Mouse (Mus musculus): ENCODE data around the gene Scn8a. TPM values are rescaled to one million over a fixed set of nuclear protein-coding genes. Genes with fewer than 3 reads are reported as not detected.

The Scn8a gene
- polyA plus RNA-seq, 1 experiment from 2014 or later, result 6.8 TPM

DNA sequence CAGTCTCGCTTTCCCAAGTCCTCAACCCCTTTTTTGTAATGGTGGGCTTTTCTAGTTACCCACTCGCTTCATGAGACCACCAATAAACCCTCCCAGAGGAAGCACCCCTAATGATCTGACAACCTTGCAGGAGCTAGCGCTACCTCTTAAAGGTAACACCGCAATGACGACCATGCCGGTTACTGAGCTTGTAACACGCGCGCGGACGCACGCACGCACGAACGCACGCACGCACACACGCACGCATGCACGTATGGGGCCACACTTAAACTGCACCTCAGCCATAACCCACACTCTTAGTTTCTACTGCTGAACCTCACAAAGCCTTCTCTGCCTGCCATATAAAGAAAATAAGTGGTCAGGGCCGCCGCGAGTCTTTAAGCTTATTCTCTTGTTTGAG is 26.8 kb downstream of the Scn8a start:
- Histone ChIP-seq H3K36me3 (ENCODE audit: control insufficient read depth, insufficient read depth, low read length) (peaks cover under 1% of the 10 kb centered on the region; the same call in 1 of the 2 replicates), H3K4me3 (ENCODE audit: low read depth, low read length) (no peak overlapping the region), H3K4me2 (ENCODE audit: low read length) (no peak overlapping the region), H3K9ac (ENCODE audit: low read length) (no peak overlapping the region), H3K9me3 (replicated peaks; ENCODE audit: control insufficient read depth, low read length) (peaks cover 11% of the 10 kb centered on the region; the same call in 1 of the 2 replicates), H3K4me1 (ENCODE audit: control insufficient read depth, insufficient read depth, low read length) (no peaks in the 10 kb centered on the region), H3K27me3 (replicated peaks; ENCODE audit: control insufficient read depth, insufficient read depth, low read length) (no peaks in the 10 kb centered on the region), H3K27ac (ENCODE audit: low read depth, low read length) (no peak overlapping the region)
- DNase-seq (ENCODE audit: low spot score) (no peak), ATAC-seq (no peak)
- 98% methylated on average over 23 of the region's 23 CpGs for WGBS

DNA sequence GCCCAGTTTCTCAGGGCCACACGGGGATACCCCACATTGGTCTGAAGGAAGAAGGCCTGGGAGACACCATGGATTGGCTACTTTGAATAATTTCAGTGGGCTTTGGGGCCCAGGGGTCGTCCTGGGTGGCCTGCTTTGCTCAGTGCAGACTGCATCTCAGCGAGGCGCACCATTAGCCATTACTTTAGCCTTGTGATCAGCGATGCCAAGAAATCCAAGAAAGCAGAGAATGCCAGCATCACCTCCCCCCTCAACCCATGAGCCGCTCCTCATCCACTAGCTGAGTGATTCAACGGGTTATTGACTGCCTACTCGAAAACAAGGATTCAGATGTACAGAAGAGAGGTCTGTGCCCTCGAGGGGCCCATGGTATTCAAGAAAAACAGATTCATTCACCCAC is 34.2 kb downstream of the Scn8a start:
- no peak overlapping the region for H3K9ac ChIP-seq (ENCODE audit: low read length)
- H3K4me1 ChIP-seq (ENCODE audit: control insufficient read depth, insufficient read depth, low read length), result peaks cover 3% of the 10 kb centered on the region; the same call in 1 of the 2 replicates
- no peaks in the 10 kb centered on the region for H3K27me3 ChIP-seq (replicated peaks; ENCODE audit: control insufficient read depth, insufficient read depth, low read length)
- H3K36me3 ChIP-seq (ENCODE audit: control insufficient read depth, insufficient read depth, low read length), result peaks cover 3% of the 10 kb centered on the region; the same call in 1 of the 2 replicates
- WGBS, result 51% methylated on average over 9 of the region's 9 CpGs
- no peak overlapping the region for H3K4me3 ChIP-seq (ENCODE audit: low read depth, low read length)
- DNase-seq (ENCODE audit: low spot score) (peak; percentile 22), ATAC-seq (no peak)
- H3K4me2 ChIP-seq (ENCODE audit: low read length), result no peak overlapping the region
- H3K9me3 ChIP-seq (replicated peaks; ENCODE audit: control insufficient read depth, low read length), result no peaks in the 10 kb centered on the region
- H3K27ac ChIP-seq (ENCODE audit: low read depth, low read length), result no peak overlapping the region

DNA sequence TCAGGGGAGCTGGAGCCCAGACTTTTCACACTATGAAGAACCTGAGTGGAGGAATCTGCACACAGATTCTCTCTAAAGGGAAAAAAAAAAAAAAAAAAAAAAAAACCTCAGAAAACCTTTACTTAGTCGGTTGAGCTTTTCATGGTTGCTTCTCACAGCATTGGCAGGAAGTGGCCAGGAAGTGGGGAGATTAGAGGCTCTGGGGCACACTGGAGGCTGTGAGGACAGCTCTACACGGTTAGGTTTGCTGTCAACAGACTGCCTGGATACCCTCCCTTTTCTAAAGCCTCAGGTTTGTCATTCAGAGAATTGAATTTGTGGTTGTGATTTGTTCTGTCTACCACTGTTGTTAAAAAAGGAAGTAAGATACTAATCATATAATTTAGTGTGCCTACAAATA is 35.3 kb downstream of the Scn8a start:
- Histone ChIP-seq H3K27ac (ENCODE audit: low read depth, low read length) (no peak overlapping the region), H3K9ac (ENCODE audit: low read length) (no peak overlapping the region), H3K4me3 (ENCODE audit: low read depth, low read length) (no peak overlapping the region), H3K4me1 (ENCODE audit: control insufficient read depth, insufficient read depth, low read length) (peaks cover 7% of the 10 kb centered on the region; the same call in 1 of the 2 replicates), H3K36me3 (ENCODE audit: control insufficient read depth, insufficient read depth, low read length) (peaks cover 3% of the 10 kb centered on the region; the same call in 1 of the 2 replicates), H3K27me3 (replicated peaks; ENCODE audit: control insufficient read depth, insufficient read depth, low read length) (no peaks in the 10 kb centered on the region), H3K9me3 (replicated peaks; ENCODE audit: control insufficient read depth, low read length) (no peaks in the 10 kb centered on the region), H3K4me2 (ENCODE audit: low read length) (no peak overlapping the region)
- DNase-seq (ENCODE audit: low spot score) (no peak), ATAC-seq (no peak)
- 54% methylated on average over 2 of the region's 2 CpGs for WGBS

DNA sequence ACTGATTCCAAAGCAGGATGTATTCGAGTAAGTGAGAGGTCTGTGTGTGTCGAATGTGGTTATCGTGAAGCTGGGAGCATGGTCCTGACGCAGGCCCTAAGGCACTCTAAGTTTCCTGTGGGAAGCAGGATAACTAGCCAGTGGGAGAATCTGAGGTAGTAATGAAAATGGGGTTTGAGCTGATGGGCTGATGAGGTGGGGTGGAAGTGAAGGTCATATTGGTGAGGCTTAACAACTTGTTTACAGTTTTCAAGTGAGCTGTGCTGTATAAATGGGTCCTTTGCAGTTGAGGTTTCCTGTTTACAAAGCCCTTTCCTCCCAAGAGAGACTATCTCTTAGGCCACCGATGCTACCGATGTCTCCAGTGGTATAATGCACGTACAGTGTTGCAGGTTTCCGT is 36.1 kb downstream of the Scn8a start:
- H3K9ac ChIP-seq (ENCODE audit: low read length), result no peak overlapping the region
- H3K9me3 ChIP-seq (replicated peaks; ENCODE audit: control insufficient read depth, low read length), result no peaks in the 10 kb centered on the region
- H3K4me3 ChIP-seq (ENCODE audit: low read depth, low read length), result no peak overlapping the region
- no peak overlapping the region for H3K4me2 ChIP-seq (ENCODE audit: low read length)
- peaks cover 15% of the 10 kb centered on the region for H3K4me1 ChIP-seq (ENCODE audit: control insufficient read depth, insufficient read depth, low read length)
- DNase-seq (ENCODE audit: low spot score) (no peak), ATAC-seq (no peak)
- no peaks in the 10 kb centered on the region for H3K27me3 ChIP-seq (replicated peaks; ENCODE audit: control insufficient read depth, insufficient read depth, low read length)
- 91% methylated on average over 8 of the region's 8 CpGs for WGBS
- H3K36me3 ChIP-seq (ENCODE audit: control insufficient read depth, insufficient read depth, low read length), result peaks cover 3% of the 10 kb centered on the region; the same call in 1 of the 2 replicates
- no peak overlapping the region for H3K27ac ChIP-seq (ENCODE audit: low read depth, low read length)

DNA sequence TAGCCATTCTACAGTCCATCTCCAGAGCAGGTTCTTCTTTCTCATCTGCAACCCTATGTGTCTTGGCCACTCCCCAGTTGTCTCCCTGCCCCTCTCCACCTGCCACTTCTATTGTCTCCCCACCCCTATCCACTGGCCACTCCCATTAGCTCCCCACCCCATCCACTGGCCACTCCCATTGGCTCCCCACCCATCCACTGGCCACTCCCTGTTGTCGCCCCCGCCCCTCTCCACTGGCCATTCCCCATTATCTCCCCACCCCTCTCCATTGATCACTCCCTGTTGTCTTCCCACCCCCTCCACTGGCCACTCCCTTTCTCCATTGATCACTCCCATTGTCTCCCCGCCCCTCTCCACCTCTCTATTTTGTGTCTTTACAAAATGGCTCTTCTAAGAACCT is 39.2 kb downstream of the Scn8a start:
- peak overlapping the region; percentile 63; the same call in 1 of the 2 replicates for H3K27ac ChIP-seq (ENCODE audit: low read depth, low read length)
- no peak overlapping the region for H3K4me3 ChIP-seq (ENCODE audit: low read depth, low read length)
- no peaks in the 10 kb centered on the region for H3K9me3 ChIP-seq (replicated peaks; ENCODE audit: control insufficient read depth, low read length)
- ATAC-seq, result no peak
- H3K4me2 ChIP-seq (ENCODE audit: low read length), result no peak overlapping the region
- no peak overlapping the region for H3K9ac ChIP-seq (ENCODE audit: low read length)
- no peaks in the 10 kb centered on the region for H3K36me3 ChIP-seq (ENCODE audit: control insufficient read depth, insufficient read depth, low read length)
- WGBS, result 45% methylated on average over 3 of the region's 3 CpGs
- peaks cover 14% of the 10 kb centered on the region for H3K4me1 ChIP-seq (ENCODE audit: control insufficient read depth, insufficient read depth, low read length)
- no peak for DNase-seq (ENCODE audit: low spot score)
- no peaks in the 10 kb centered on the region for H3K27me3 ChIP-seq (replicated peaks; ENCODE audit: control insufficient read depth, insufficient read depth, low read length)

DNA sequence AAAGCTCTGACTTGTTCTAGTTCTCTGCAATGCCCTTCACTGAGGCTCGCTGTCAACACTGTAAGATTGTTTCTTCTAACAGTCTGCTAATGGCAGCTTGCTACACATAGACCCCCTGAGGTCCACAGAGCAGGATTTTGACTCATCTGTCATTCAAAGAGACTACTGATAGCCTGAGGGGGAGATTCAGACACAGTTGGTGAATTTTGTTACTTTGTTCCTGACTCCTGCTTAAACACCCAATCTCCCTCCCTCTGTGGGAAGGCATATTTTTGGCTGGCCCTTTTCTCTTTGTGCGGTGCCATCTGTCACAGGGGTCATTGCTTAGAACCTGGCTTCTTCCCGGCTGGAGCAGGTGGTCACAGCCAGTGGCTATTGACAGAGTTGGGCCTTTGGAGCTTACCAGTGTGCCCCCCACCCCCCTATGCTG is 40.1 kb downstream of the Scn8a start:
- no peaks in the 10 kb centered on the region for H3K27me3 ChIP-seq (replicated peaks; ENCODE audit: control insufficient read depth, insufficient read depth, low read length)
- no peaks in the 10 kb centered on the region for H3K9me3 ChIP-seq (replicated peaks; ENCODE audit: control insufficient read depth, low read length)
- H3K9ac ChIP-seq (ENCODE audit: low read length), result no peak overlapping the region
- DNase-seq (ENCODE audit: low spot score) (peak; percentile 86), ATAC-seq (peak; percentile 74)
- peak overlapping the region; percentile 63 for H3K27ac ChIP-seq (ENCODE audit: low read depth, low read length)
- WGBS, result 5% methylated on average over 3 of the region's 3 CpGs
- no peak overlapping the region for H3K4me3 ChIP-seq (ENCODE audit: low read depth, low read length)
- no peak overlapping the region for H3K4me2 ChIP-seq (ENCODE audit: low read length)
- no peaks in the 10 kb centered on the region for H3K36me3 ChIP-seq (ENCODE audit: control insufficient read depth, insufficient read depth, low read length)
- peaks cover 14% of the 10 kb centered on the region for H3K4me1 ChIP-seq (ENCODE audit: control insufficient read depth, insufficient read depth, low read length)

DNA sequence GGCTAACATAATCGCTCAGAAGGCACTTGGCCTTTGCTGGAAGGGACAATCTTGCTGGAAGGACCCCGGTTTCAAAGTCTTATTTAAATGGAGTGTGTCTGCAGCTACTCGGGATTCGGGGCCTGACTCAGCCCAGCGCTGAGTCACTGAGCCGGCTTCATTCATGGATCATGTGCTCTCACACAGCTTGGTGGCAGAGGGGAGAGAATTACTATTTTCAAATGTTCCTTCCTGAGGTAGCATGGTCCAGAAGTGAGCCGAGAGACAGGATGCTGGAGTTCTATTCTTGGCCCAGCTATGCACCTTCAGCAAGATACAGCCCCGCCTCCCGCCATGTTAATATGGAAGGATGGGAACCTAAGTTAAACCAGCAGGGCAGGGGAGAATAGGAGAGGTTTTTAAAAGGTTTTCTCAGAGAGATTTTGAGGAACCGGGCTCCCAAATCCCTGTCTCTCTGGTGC is 40.8 kb downstream of the Scn8a start:
- Histone ChIP-seq H3K9me3 (replicated peaks; ENCODE audit: control insufficient read depth, low read length) (no peaks in the 10 kb centered on the region), H3K27ac (ENCODE audit: low read depth, low read length) (peak overlapping the region; percentile 63), H3K27me3 (replicated peaks; ENCODE audit: control insufficient read depth, insufficient read depth, low read length) (no peaks in the 10 kb centered on the region), H3K4me2 (ENCODE audit: low read length) (no peak overlapping the region), H3K36me3 (ENCODE audit: control insufficient read depth, insufficient read depth, low read length) (no peaks in the 10 kb centered on the region), H3K4me3 (ENCODE audit: low read depth, low read length) (no peak overlapping the region), H3K9ac (ENCODE audit: low read length) (no peak overlapping the region), H3K4me1 (ENCODE audit: control insufficient read depth, insufficient read depth, low read length) (peaks cover 14% of the 10 kb centered on the region)
- 39% methylated on average over 10 of the region's 10 CpGs for WGBS
- ATAC-seq (peak; percentile 43; the same call in 1 of the 2 replicates), DNase-seq (ENCODE audit: low spot score) (peak; percentile 60)

DNA sequence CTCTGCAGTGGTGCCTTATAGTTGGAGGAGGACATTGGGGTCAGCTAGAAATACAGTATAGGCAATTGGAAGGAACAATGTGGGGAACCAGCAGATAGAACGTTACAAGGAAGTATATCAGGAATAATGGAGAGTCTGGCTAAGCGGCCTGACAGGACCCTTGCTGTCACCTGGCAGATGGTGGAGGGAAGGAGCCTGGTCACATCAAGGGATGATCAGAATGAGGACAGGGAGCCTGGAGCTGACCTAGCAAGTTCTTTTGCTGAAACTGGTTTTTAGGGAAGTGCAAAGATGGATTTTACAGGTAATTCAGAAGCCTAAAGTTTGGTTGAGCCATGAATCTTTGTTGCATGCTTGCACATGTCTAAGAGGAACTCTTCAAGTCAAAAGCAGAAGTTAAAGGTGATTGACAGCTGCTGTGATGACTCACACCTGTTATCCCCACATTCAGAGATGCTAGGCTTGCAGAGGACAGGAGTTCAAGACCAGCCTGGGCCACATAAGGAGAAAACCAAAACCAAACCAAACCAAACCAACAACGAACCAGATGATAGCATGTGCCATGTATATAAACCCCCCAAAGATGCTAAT is 43.1 kb downstream of the Scn8a start:
- H3K36me3 ChIP-seq (ENCODE audit: control insufficient read depth, insufficient read depth, low read length), result no peaks in the 10 kb centered on the region
- WGBS, result 85% methylated on average over 3 of the region's 3 CpGs
- no peaks in the 10 kb centered on the region for H3K27me3 ChIP-seq (replicated peaks; ENCODE audit: control insufficient read depth, insufficient read depth, low read length)
- peaks cover 14% of the 10 kb centered on the region for H3K4me1 ChIP-seq (ENCODE audit: control insufficient read depth, insufficient read depth, low read length)
- DNase-seq (ENCODE audit: low spot score) (no peak), ATAC-seq (no peak)
- H3K9ac ChIP-seq (ENCODE audit: low read length), result no peak overlapping the region
- H3K4me3 ChIP-seq (ENCODE audit: low read depth, low read length), result no peak overlapping the region
- no peak overlapping the region for H3K4me2 ChIP-seq (ENCODE audit: low read length)
- H3K27ac ChIP-seq (ENCODE audit: low read depth, low read length), result no peak overlapping the region
- no peaks in the 10 kb centered on the region for H3K9me3 ChIP-seq (replicated peaks; ENCODE audit: control insufficient read depth, low read length)

DNA sequence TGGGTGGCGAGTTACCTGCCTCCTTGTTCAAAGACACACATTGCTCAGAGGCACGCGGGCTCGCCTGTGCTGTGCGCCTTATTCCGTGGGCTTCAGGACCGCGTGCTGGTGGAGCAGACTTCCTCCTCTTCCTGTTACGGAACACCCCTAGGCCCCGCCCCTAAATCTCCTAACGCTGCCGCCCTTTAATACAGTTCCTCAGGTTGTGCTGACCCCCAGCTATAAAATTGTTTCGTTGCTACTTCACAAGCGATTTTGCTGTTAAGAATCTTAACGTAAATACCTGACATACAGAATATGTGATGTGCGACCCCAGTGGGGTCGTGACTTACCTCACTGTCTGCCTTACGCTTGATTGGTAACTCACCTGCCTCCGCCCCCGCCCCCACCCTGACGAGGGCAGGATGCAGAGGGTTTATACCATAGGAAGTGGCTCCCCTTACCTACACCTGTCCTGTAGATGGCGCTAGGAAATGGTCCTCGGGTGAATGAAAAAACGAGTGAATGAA is 45.1 kb downstream of the Scn8a start:
- Histone ChIP-seq H3K4me1 (ENCODE audit: control insufficient read depth, insufficient read depth, low read length) (peaks cover 11% of the 10 kb centered on the region), H3K36me3 (ENCODE audit: control insufficient read depth, insufficient read depth, low read length) (no peaks in the 10 kb centered on the region), H3K27ac (ENCODE audit: low read depth, low read length) (no peak overlapping the region), H3K4me3 (ENCODE audit: low read depth, low read length) (peak overlapping the region; percentile 22), H3K9ac (ENCODE audit: low read length) (peak overlapping the region; percentile 50; the same call in 1 of the 2 replicates), H3K4me2 (ENCODE audit: low read length) (peak overlapping the region; percentile 57), H3K9me3 (replicated peaks; ENCODE audit: control insufficient read depth, low read length) (no peaks in the 10 kb centered on the region), H3K27me3 (replicated peaks; ENCODE audit: control insufficient read depth, insufficient read depth, low read length) (no peaks in the 10 kb centered on the region)
- ATAC-seq (peak; percentile 63), DNase-seq (ENCODE audit: low spot score) (peak; percentile 71)
- 4% methylated on average over 24 of the region's 24 CpGs for WGBS
